Mouse (Mus musculus): ENCODE measurements around the gene Chmp6.

Chmp6 gene

GRCm38 (mm10) chr11:119965053-119965452 is 51.8 kb downstream of the Chmp6 start:
- DNase-seq, result no peak

- no peak for DNase-seq
These were observed 53.1 kb downstream of the Chmp6 start for GRCm38 (mm10) chr11:119966294-119966693.

- no peak for DNase-seq
These were observed 54.2 kb downstream of the Chmp6 start for GRCm38 (mm10) chr11:119967401-119967800.

DNA sequence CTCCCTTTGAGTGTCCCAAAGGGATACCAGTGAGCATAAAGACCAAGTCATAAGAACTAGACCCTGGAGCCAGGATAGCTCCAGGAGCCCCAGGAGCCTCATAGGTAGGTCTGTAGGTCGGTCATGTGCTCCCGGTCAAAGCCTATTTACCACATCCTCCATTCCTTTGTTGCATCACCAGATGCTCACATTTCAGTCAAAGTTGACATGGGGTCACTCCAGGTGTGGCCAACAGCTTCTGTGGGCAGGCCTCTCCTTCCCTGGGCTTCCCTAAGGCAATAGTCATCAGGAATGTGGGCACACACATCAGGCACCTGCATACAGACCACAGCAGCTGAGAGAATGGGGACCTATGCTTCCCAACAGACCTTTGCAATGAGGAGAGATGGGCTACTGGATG is 54.7 kb downstream of the Chmp6 start:
- DNase-seq, result no peak
